Mouse (Mus musculus): ENCODE measurements around the gene Ntan1. TPM values are rescaled to one million over a fixed set of nuclear protein-coding genes. Genes with fewer than 3 reads are reported as not detected.

Ntan1 gene
- polyA plus RNA-seq, 1 experiment, result 34.3 TPM

DNA sequence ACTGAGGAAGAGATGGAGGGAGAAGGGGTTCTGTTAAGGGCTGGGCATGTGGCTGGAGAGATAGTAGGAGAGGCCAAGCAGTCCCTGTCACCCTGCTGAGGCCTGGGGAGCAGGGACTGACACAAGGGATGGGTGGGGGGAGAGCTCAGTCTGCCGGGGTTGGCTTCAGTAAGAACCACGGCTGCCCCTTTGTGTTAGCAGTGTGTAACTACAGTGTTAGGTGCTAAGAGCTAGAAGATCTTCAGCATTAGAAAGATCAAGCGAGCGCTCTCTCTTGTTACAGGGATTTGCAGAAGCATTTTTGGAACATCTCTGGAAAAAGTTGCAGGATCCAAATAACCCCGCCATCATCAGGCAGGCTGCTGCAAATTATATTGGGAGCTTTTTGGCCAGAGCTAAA lies 14.0 kb upstream of the Ntan1 start:
- Histone ChIP-seq H3K27me3 (replicated peaks) (no peaks in the 10 kb centered on the region), H3K9me3 (no peaks in the 10 kb centered on the region), H3K36me3 (replicated peaks; ENCODE audit: low read length) (peaks cover 94% of the 10 kb centered on the region), H3K4me3 (replicated peaks) (no peak overlapping the region), H3K4me1 (peaks cover 8% of the 10 kb centered on the region)
- TF ChIP-seq FLI1 (IDR thresholded peaks at IDR 0.05; ENCODE audit: low read length), result no peak
- TF ChIP-seq GATA1 (IDR thresholded peaks at IDR 0.05; ENCODE audit: borderline replicate concordance, low read length), result no peak

DNA sequence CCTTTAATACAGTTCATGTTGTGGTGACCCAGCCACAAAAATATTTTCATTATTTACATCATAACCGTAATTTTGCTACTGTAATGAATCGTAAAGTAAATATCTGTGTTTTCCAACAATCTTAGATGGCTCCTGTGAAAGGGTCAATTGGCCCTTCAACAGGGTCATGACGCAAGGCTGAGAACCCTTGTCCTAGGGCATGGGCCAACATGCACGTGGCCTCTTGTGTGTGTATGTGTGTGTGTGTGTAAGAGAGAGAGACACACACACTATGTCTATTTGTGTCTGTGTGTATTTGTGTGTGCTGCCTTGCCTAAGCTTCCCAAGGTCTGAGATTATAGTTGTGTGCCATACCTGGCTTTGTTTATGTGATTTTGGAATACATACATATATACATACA lies 11.0 kb upstream of the Ntan1 start:
- H3K9me3 ChIP-seq, result no peaks in the 10 kb centered on the region
- no peak overlapping the region for H3K4me3 ChIP-seq (replicated peaks)
- no peak for TF ChIP-seq FLI1 (IDR thresholded peaks at IDR 0.05; ENCODE audit: low read length)
- TF ChIP-seq GATA1 (IDR thresholded peaks at IDR 0.05; ENCODE audit: borderline replicate concordance, low read length), result no peak
- H3K27me3 ChIP-seq (replicated peaks), result no peaks in the 10 kb centered on the region
- peaks cover 94% of the 10 kb centered on the region for H3K36me3 ChIP-seq (replicated peaks; ENCODE audit: low read length)
- H3K4me1 ChIP-seq, result peaks cover 8% of the 10 kb centered on the region

DNA sequence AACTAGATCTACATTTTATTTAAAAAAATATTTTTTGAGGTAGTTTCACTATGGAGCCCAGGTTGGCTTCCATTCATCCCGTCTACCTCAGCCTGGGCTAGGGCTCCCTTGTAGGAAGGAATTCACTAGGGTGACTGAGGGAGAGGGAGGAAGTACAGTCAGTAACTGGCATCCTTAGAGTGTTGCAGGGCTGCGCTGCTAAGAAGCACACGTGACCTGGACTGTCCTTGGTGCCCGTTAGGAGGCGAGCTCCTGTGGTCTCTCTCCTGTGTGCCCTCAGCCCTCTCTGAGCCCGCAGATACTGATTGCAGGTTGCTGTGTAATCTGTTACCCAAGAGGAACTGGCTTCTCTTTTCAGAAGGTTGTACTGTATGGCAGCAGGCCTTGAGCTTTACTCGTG lies 10.2 kb upstream of the Ntan1 start:
- H3K4me3 ChIP-seq (replicated peaks), result no peak overlapping the region
- no peaks in the 10 kb centered on the region for H3K27me3 ChIP-seq (replicated peaks)
- H3K9me3 ChIP-seq, result no peaks in the 10 kb centered on the region
- H3K4me1 ChIP-seq, result peaks cover 8% of the 10 kb centered on the region
- no peak for TF ChIP-seq GATA1 (IDR thresholded peaks at IDR 0.05; ENCODE audit: borderline replicate concordance, low read length)
- no peak for TF ChIP-seq FLI1 (IDR thresholded peaks at IDR 0.05; ENCODE audit: low read length)
- peaks cover 96% of the 10 kb centered on the region for H3K36me3 ChIP-seq (replicated peaks; ENCODE audit: low read length)

DNA sequence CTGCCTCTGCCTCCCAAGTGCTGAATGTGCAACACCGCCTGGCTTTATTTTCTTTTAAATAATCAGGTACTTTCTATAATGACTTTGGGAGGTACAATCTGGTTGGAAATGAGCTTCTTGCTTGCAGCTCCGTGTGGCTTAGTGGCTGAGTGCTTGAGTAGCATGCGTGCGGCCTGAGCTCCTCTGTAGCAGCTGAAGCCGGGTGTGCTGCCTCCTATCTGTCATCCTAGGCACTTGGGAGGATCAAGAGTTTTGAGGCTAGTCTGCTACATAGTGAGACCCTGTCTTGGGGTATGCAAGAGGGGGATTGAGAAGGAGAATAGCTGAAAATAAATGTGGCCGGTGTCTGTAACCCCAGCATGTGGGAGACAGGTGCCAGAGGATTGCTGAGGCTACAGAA lies 6.5 kb upstream of the Ntan1 start:
- H3K4me1 ChIP-seq, result peaks cover 10% of the 10 kb centered on the region
- H3K36me3 ChIP-seq (replicated peaks; ENCODE audit: low read length), result peaks cover 94% of the 10 kb centered on the region
- H3K9me3 ChIP-seq, result no peaks in the 10 kb centered on the region

DNA sequence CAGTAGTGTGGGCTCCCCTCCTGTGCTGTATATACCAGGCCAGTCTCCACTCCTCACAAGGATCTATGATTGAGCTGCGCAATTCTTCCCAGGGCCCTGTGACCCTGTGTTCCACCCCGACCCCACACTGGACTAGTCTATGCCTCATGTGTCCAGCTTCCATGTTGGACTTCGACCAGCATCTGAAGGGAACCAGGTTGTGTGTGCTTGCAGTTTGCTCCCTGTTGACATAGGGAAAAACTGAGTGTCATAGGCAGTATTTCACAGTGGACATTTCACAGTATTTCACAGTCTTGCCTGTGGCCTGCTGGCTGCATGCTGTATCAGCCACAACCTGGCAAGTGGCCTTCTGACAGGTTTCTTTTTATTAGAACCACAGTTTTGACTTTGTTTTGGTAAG lies 5.4 kb upstream of the Ntan1 start:
- peaks cover 84% of the 10 kb centered on the region for H3K36me3 ChIP-seq (replicated peaks; ENCODE audit: low read length)
- H3K4me1 ChIP-seq, result peaks cover 13% of the 10 kb centered on the region
- no peaks in the 10 kb centered on the region for H3K9me3 ChIP-seq
- H3K27me3 ChIP-seq (replicated peaks), result no peaks in the 10 kb centered on the region
- TF ChIP-seq GATA1 (IDR thresholded peaks at IDR 0.05; ENCODE audit: borderline replicate concordance, low read length) (no peak), FLI1 (IDR thresholded peaks at IDR 0.05; ENCODE audit: low read length) (no peak)
- H3K4me3 ChIP-seq (replicated peaks), result no peak overlapping the region

More for the DNA sequence above, 6.5 kb upstream of the Ntan1 start:
- H3K4me3 ChIP-seq (replicated peaks), result no peak overlapping the region
- TF ChIP-seq FLI1 (IDR thresholded peaks at IDR 0.05; ENCODE audit: low read length), result no peak
- no peak for TF ChIP-seq GATA1 (IDR thresholded peaks at IDR 0.05; ENCODE audit: borderline replicate concordance, low read length)
- no peaks in the 10 kb centered on the region for H3K27me3 ChIP-seq (replicated peaks)

DNA sequence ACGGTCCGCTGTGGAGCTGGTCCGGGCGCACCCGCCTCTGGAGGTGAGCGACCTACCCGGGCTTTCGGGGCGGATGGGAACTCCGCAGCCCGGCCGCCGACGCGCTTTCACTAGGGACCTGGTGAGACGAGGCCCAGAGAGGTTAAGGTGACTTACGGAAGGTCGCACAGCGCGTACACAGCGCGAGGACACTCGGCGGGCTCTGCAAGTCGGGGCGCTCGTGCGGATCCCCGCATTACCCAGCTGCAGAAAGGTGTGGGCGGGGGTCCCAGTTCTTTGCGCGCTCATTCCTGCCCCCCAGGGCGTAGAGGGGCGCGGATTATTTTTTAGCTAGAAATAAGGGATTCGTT lies 724 bp downstream of the Ntan1 start:
- Histone ChIP-seq H3K4me3 (replicated peaks) (peak overlapping the region; percentile 97), H3K27me3 (replicated peaks) (no peaks in the 10 kb centered on the region), H3K9me3 (no peaks in the 10 kb centered on the region), H3K36me3 (replicated peaks; ENCODE audit: low read length) (peaks cover 41% of the 10 kb centered on the region), H3K4me1 (peaks cover 52% of the 10 kb centered on the region)
- TF ChIP-seq FLI1 (IDR thresholded peaks at IDR 0.05; ENCODE audit: low read length), result no peak
- no peak for TF ChIP-seq GATA1 (IDR thresholded peaks at IDR 0.05; ENCODE audit: borderline replicate concordance, low read length)

DNA sequence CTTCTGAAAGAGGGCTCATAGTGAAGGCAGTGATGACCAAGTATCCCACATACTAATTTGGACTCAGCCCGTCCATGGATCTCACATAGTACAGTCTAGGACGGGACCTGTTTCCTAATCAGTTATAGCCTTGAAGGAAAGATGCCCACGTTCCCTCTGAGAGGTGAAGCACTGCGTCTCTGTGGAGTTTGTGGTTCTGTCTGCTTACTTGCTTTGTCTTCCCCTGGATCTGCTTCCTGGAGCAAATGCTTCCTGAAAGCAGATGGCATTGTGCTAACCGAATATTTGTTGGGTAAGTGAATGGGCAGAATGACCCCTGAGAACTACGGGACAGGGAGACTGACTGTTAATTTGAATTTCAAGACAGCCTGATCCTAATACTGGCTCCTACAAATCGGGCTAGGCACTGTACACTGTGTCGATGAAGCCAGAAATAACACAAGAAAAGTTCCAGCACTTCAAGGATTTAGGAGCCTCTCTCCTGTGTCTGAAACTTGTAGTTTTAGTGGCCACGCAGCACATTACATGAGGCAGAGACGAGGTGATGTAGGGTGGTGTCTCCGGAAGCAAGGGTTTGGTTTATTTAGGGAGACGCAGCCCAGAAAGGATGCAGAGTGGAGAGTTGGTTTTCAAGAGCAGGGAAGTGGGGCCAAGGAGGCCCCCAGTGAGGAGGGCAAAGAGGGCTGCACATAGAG lies 1.3 kb downstream of the Ntan1 start:
- H3K4me1 ChIP-seq, result peaks cover 58% of the 10 kb centered on the region
- no peaks in the 10 kb centered on the region for H3K27me3 ChIP-seq (replicated peaks)
- peaks cover 38% of the 10 kb centered on the region for H3K36me3 ChIP-seq (replicated peaks; ENCODE audit: low read length)
- H3K9me3 ChIP-seq, result no peaks in the 10 kb centered on the region
- H3K4me3 ChIP-seq (replicated peaks), result peak overlapping the region; percentile 97
- TF ChIP-seq GATA1 (IDR thresholded peaks at IDR 0.05; ENCODE audit: borderline replicate concordance, low read length) (no peak), FLI1 (IDR thresholded peaks at IDR 0.05; ENCODE audit: low read length) (no peak)

DNA sequence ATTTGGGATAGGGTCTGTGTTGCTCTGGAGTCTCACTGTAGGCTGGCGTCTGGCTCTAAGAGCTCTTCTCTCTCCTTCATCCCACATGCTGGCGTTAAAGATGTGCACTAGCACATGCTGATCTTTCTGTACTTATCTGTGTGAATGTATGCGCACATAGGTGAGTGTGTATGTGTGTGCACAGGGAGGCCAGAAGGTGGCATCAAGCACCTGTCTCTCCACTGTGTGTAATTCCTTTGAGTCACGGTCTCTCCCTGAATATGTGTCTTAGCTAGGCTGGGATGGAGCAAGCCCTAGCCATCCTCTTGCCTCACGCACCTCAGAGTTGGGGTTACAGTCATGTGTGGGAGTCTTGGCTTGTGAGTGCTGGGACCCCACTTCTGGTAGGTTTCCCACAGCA lies 2.1 kb downstream of the Ntan1 start:
- Histone ChIP-seq H3K27me3 (replicated peaks) (no peaks in the 10 kb centered on the region), H3K4me1 (peaks cover 62% of the 10 kb centered on the region), H3K9me3 (no peaks in the 10 kb centered on the region), H3K4me3 (replicated peaks) (peak overlapping the region; percentile 80), H3K36me3 (replicated peaks; ENCODE audit: low read length) (peaks cover 35% of the 10 kb centered on the region)
- TF ChIP-seq FLI1 (IDR thresholded peaks at IDR 0.05; ENCODE audit: low read length) (no peak), GATA1 (IDR thresholded peaks at IDR 0.05; ENCODE audit: borderline replicate concordance, low read length) (no peak)

DNA sequence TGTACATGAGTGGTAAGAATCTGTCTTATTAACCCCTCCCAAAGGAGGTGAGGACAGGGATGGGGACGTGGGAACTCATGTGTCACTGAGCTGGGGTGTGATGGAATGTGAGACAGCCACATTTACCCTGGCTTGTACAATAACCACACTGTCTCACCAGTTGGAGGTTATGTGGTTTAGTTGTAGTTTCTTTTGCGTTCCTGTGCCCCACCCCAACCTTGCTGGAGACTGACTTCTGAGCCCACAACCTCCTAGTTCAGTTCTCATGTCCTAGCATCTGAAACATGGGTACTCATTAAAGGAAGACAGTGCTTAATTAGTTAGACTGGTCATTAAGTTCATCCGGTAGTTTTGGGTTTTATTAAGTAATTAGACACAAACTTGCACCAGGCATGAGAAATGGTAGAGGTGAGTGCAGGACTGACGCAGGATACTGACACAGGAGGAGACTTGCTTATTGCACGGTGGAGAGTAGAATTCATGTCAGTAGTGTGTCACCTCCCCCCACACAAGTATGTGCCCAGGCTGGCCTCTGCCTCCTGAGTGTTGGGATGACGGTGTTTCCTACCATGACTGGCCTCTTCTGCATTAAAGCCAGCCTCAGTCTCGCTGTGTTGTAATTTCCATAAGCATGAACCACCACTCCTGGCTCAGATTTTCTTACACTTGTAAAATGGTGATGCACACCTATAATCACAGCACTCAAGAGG lies 7.3 kb downstream of the Ntan1 start:
- Histone ChIP-seq H3K4me1 (peaks cover 53% of the 10 kb centered on the region), H3K36me3 (replicated peaks; ENCODE audit: low read length) (peaks cover 67% of the 10 kb centered on the region), H3K4me3 (replicated peaks) (peak overlapping the region; percentile 78), H3K9me3 (no peaks in the 10 kb centered on the region), H3K27me3 (replicated peaks) (no peaks in the 10 kb centered on the region)
- TF ChIP-seq FLI1 (IDR thresholded peaks at IDR 0.05; ENCODE audit: low read length), result no peak
- TF ChIP-seq GATA1 (IDR thresholded peaks at IDR 0.05; ENCODE audit: borderline replicate concordance, low read length), result no peak

DNA sequence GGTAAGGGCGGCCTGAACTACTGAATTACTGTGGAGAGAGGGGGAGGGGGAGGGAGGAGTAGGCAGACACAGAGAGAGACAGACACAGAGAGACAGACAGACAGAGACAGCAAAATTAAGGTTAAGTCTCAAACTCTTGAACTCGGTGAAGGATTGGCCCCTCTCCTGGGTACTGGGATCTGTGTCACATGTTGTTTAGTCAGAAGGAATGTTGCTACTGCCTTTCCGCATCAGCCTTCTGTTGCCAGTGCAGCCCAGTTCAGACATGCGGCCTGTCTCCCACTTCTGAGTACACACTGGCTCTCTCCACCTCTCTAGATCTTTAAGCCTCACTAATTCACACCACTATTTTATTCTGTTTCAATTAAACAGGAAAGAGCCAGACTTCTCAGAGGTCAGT lies 7.9 kb downstream of the Ntan1 start:
- peaks cover 71% of the 10 kb centered on the region for H3K36me3 ChIP-seq (replicated peaks; ENCODE audit: low read length)

More for the DNA sequence above, 7.9 kb downstream of the Ntan1 start:
- Histone ChIP-seq H3K4me3 (replicated peaks) (no peak overlapping the region), H3K4me1 (peaks cover 49% of the 10 kb centered on the region), H3K27me3 (replicated peaks) (no peaks in the 10 kb centered on the region), H3K9me3 (no peaks in the 10 kb centered on the region)
- TF ChIP-seq FLI1 (IDR thresholded peaks at IDR 0.05; ENCODE audit: low read length), result no peak
- no peak for TF ChIP-seq GATA1 (IDR thresholded peaks at IDR 0.05; ENCODE audit: borderline replicate concordance, low read length)
